Mouse (Mus musculus): Measurements from ENCODE around the gene Ms4a3.
A peak's percentile ranks its signal among the peaks of the same experiment; 100 is the strongest.

Ms4a3 gene

DNA sequence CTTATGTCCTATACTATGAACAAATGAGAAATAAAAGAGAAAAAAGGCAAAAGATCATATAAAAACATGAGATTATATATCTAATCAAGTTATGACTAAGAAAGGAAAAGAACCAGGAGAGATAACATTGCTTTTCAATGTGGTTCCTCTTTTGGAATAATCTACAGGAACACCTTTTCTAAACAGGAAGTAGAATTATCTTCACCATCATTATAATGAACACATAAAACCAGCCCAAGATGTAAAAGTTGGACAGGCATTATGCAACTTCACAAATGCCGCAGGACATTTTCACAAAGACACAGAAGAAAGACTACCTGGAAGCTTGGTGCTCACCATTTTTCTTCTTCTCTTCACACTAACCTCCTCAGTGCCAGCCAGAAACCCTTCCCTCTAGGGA, 27.6 kb downstream of the Ms4a3 start:
- no peaks in the 10 kb centered on the region for H3K36me3 ChIP-seq (ENCODE audit: control insufficient read depth, insufficient read depth, low read length, poor library complexity, severe bottlenecking)
- H3K27me3 ChIP-seq (ENCODE audit: control insufficient read depth, insufficient read depth, low read length, poor library complexity, severe bottlenecking), result no peaks in the 10 kb centered on the region
- no peak for DNase-seq (ENCODE audit: low read depth, low spot score)

DNA sequence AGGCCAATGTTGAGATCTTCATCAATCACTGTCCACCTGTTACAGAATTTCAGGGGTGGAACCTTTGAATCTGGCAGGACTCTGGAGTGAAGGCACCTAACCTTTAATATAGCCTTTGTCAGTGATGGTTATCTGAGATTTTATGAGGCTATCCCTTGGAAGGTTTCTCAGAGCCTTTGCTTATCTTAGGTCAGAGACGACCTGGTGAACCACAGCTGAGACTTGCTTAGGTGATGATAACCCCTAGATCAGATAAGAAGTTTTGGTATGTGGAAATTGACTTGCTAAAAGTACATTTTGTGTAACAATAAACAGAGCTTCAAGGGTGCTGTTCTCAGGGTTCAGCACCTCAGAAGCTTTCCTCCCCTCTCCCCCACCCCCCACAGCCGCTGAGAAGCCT, 28.4 kb downstream of the Ms4a3 start:
- Histone ChIP-seq H3K36me3 (ENCODE audit: control insufficient read depth, insufficient read depth, low read length, poor library complexity, severe bottlenecking) (no peaks in the 10 kb centered on the region), H3K27me3 (ENCODE audit: control insufficient read depth, insufficient read depth, low read length, poor library complexity, severe bottlenecking) (no peaks in the 10 kb centered on the region)
- no peak for DNase-seq (ENCODE audit: low read depth, low spot score)

DNA sequence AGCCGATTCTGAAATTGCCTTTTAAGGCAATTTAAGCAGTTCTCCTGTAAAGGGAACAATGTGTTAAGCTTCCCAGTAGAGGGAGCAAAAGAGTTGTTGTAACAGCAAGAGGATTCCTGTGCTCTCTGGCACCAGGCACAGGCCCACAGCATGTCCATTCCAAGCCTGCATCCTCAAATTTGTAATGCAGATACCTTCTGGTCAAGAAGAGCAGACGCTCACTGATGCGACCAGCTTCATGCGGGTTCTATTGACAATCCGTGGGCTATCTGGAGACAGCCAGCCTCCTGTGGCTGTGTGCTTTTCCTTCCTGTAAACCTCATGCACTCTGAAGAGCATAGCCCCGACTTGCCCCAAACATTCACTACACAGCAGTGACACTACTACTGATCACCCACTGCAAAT, 29.1 kb downstream of the Ms4a3 start:
- Histone ChIP-seq H3K27me3 (ENCODE audit: control insufficient read depth, insufficient read depth, low read length, poor library complexity, severe bottlenecking) (no peaks in the 10 kb centered on the region), H3K36me3 (ENCODE audit: control insufficient read depth, insufficient read depth, low read length, poor library complexity, severe bottlenecking) (no peaks in the 10 kb centered on the region)
- peak; percentile 77 for DNase-seq (ENCODE audit: low read depth, low spot score)

DNA sequence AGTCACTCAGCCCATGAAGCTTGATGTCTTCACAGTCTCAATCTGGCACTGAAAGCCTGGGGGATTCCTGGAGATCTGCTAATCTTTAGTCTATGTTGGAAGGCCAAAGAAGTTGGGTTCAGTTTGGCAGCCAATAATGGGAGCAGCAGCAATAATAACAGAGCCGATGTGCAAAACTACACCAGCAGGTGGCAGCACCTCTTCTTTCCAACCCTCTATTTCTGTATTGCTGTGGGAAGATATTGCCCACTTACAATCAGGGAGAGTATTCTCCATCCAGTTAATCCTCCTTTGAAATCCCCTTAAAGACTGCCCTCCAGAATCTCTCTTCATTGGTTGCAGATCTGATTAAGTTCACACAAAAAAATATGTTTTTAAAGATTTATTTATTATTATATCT, 32.5 kb downstream of the Ms4a3 start:
- Histone ChIP-seq H3K36me3 (ENCODE audit: control insufficient read depth, insufficient read depth, low read length, poor library complexity, severe bottlenecking) (no peaks in the 10 kb centered on the region), H3K27me3 (ENCODE audit: control insufficient read depth, insufficient read depth, low read length, poor library complexity, severe bottlenecking) (no peaks in the 10 kb centered on the region)
- peak; percentile 79 for DNase-seq (ENCODE audit: low read depth, low spot score)

DNA sequence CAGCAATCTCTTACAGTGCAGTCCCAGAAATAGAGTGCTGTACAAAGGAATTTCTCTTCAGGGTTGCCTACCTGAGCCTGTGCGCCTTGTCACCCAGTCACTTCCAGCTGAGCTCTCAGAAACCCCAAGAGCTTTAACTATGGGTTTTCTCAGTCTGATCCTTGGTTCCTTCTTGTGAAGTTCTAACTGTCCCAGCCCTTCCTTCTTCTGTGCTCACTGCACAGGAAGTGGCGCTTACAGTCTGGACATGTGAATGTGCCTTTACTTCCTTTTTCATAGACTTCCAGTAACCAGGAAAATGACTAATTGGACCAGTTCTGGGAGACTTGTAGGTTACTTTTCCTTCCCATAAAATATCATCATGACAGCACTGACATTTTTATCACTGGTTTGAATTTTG, 36.0 kb downstream of the Ms4a3 start, which contains the start of gene Ms4a6d:
Gene Ms4a6d (minus strand): TSS at position 247 of the 400 bp plus-strand sequence.
- no peak for DNase-seq (ENCODE audit: low read depth, low spot score)
- Histone ChIP-seq H3K36me3 (ENCODE audit: control insufficient read depth, insufficient read depth, low read length, poor library complexity, severe bottlenecking) (no peaks in the 10 kb centered on the region), H3K27me3 (ENCODE audit: control insufficient read depth, insufficient read depth, low read length, poor library complexity, severe bottlenecking) (no peaks in the 10 kb centered on the region)

DNA sequence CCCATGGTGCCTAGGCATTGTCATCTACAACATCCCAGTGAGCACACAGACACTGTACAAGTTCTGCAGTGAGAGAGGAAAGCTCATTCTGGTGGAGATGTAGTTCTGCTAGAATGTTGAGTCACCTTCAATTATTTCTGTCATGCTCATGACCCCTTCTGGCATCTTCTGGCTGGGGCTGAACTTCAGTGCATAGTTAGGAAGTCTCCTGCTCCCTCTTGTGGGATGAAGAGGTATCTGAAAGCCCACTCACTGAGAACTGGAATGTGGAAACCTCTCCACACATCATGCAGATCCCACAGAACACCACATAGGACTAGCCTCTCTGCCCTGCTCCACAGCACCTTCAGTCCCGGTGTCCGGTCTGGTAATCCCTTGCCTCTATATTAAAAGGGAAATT, 38.6 kb downstream of the Ms4a3 start:
- H3K36me3 ChIP-seq (ENCODE audit: control insufficient read depth, insufficient read depth, low read length, poor library complexity, severe bottlenecking), result no peaks in the 10 kb centered on the region
- peak; percentile 85 for DNase-seq (ENCODE audit: low read depth, low spot score)
- H3K27me3 ChIP-seq (ENCODE audit: control insufficient read depth, insufficient read depth, low read length, poor library complexity, severe bottlenecking), result no peaks in the 10 kb centered on the region

DNA sequence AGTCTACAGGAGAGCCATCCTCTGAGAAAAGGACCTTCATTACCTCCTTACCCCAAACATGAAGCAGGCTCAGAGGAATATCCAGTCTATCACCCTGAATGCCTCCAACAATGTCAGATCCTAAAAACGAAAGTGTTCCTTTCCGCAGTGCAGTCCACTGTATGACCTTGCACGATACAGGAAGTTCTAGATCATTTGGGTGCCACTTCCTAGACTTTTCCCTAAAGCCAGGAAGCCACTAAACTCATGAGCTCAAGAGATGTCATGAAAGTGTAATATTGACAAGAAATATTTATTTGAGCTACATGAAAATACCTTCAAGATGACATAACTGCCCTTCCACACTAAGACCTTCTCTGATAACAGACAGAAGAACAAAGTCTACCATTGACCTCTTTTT, 39.3 kb downstream of the Ms4a3 start:
- H3K36me3 ChIP-seq (ENCODE audit: control insufficient read depth, insufficient read depth, low read length, poor library complexity, severe bottlenecking), result no peaks in the 10 kb centered on the region
- no peaks in the 10 kb centered on the region for H3K27me3 ChIP-seq (ENCODE audit: control insufficient read depth, insufficient read depth, low read length, poor library complexity, severe bottlenecking)
- no peak for DNase-seq (ENCODE audit: low read depth, low spot score)

DNA sequence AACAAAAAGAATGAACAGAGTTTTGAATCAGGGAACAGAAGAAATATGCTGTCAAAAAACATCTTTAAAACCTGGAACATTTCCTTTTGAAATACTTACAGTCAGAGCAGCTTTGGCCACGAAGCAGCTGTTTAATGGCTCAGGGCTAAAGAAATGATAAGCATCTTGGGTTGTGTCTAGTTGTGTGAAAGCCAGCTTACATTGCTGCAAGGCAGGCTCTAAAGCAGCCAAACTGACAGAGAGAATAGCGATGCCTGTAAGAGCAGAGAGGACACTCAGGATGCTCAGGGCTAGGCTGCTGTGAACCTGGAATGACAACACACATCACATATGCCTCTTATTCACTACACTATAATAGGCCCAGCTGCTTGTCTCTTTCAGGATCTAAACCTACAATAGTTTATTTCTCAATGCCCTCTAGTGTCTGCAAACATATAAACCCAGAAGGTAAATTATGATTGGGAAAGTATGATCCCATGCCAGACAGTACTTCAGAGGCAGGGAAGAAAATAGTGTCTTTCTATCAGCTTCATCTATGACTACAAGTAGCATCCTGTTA, 50.7 kb downstream of the Ms4a3 start:
- H3K27me3 ChIP-seq (ENCODE audit: control insufficient read depth, insufficient read depth, low read length, poor library complexity, severe bottlenecking), result no peaks in the 10 kb centered on the region
- peak; percentile 13 for DNase-seq (ENCODE audit: low read depth, low spot score)
- no peaks in the 10 kb centered on the region for H3K36me3 ChIP-seq (ENCODE audit: control insufficient read depth, insufficient read depth, low read length, poor library complexity, severe bottlenecking)

DNA sequence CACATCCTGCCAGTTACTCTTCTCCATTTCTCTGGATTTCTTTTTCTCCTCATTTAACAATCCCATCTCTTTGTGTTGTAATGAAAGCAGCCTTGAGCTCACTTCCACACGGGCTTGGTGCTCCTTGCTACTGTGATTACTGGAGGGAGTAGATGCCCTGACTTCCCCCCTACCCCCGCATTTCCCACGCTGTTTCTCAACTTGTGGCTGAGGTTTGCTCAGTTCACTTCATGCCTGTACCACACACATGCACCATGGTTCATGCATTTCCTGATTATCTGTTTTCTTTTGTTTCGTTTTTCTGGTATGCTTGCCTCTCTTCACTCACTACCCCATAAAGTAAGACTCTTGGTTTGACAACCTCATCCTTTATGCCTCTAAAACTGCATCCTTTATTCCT, 51.4 kb downstream of the Ms4a3 start:
- DNase-seq (ENCODE audit: low read depth, low spot score), result peak; percentile 40
- Histone ChIP-seq H3K27me3 (ENCODE audit: control insufficient read depth, insufficient read depth, low read length, poor library complexity, severe bottlenecking) (no peaks in the 10 kb centered on the region), H3K36me3 (ENCODE audit: control insufficient read depth, insufficient read depth, low read length, poor library complexity, severe bottlenecking) (no peaks in the 10 kb centered on the region)

All from splenic B cell, adult 2 months (primary cell).